Mouse (Mus musculus): ENCODE data around the gene Dnajb13. TPM values are rescaled to one million over a fixed set of nuclear protein-coding genes. Genes with fewer than 3 reads are reported as not detected.
A peak's percentile ranks its signal among the peaks of the same experiment; 100 is the strongest.

The Dnajb13 gene
- polyA plus RNA-seq, 1 experiment from 2014 or later: 0.18 TPM

DNA sequence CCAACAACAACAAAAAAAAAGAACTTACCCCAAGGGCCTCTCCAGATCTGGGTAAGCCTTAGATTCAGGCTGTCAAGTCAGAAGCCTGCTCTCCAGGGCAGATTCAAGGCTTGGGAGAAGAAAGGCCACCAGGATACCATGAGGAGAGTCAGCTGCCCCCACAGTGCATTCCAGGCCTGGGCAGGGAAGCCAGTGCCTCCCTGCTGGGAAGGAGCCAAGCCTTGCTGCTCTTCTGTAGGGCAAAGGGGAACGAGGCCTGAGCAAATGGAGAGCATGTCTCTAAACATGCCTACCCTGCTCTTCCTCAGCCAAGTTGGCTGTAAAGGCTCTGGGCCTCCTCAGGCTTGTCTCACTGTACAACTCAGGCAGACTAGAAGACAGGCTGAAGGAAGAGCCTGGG, 40.1 kb downstream of the Dnajb13 start:
- Histone ChIP-seq H3K4me3 (ENCODE audit: low read depth, low read length) (no peak overlapping the region), H3K9me3 (ENCODE audit: low read depth, low read length) (no peaks in the 10 kb centered on the region), H3K4me1 (ENCODE audit: insufficient read depth) (no peaks in the 10 kb centered on the region), H3K4me2 (no peak overlapping the region), H3K36me3 (ENCODE audit: insufficient read depth) (peaks cover under 1% of the 10 kb centered on the region; the same call in 1 of the 2 replicates), H3K27me3 (ENCODE audit: insufficient read depth, low read length) (no peaks in the 10 kb centered on the region), H3K27ac (ENCODE audit: low read depth) (no peak overlapping the region), H3K9ac (no peak overlapping the region)
- DNase-seq (peak; percentile 22), ATAC-seq (ENCODE audit: insufficient read depth) (no peak)
- no peak for TF ChIP-seq CTCF (IDR thresholded peaks at IDR 0.05; ENCODE audit: low read depth)
- 53% methylated on average over 1 of the region's 1 CpGs for WGBS

DNA sequence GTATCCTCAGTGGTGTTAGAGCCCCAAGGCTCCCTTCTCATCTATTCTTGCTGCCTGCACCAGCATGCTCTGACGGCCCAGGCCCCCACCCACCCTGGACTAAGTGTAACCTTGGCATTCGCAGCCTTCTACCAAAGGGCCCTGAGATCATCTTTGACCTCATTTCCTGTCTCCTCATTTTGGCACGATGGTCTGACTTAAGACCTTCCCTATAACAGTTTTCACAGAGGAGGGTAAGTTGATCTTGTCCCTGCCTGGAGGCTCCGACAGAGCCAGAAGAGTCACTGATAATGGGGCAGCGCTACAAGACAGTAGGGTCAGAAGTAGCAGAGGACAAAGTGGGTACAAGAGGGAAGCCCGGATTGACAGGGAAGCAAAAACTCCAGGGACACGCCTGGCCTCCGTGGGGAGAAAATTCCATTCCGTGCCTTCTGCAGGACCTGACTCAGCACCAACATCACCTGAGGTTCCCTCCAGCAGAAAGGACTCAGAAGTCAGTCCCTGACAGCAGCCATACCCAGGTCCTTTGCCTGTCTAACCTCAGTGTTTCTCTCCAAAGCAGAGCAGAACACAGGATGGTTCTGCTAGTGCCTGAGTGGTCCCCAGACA, 40.8 kb downstream of the Dnajb13 start:
- Histone ChIP-seq H3K4me2 (no peak overlapping the region), H3K4me1 (ENCODE audit: insufficient read depth) (no peaks in the 10 kb centered on the region), H3K9me3 (ENCODE audit: low read depth, low read length) (no peaks in the 10 kb centered on the region), H3K36me3 (ENCODE audit: insufficient read depth) (peaks cover 8% of the 10 kb centered on the region), H3K27me3 (ENCODE audit: insufficient read depth, low read length) (no peaks in the 10 kb centered on the region), H3K4me3 (ENCODE audit: low read depth, low read length) (no peak overlapping the region), H3K27ac (ENCODE audit: low read depth) (no peak overlapping the region), H3K9ac (no peak overlapping the region)
- no peak for TF ChIP-seq CTCF (IDR thresholded peaks at IDR 0.05; ENCODE audit: low read depth)
- no peak for DNase-seq
- ATAC-seq (ENCODE audit: insufficient read depth): no peak
- WGBS: 72% methylated on average over 9 of the region's 9 CpGs

DNA sequence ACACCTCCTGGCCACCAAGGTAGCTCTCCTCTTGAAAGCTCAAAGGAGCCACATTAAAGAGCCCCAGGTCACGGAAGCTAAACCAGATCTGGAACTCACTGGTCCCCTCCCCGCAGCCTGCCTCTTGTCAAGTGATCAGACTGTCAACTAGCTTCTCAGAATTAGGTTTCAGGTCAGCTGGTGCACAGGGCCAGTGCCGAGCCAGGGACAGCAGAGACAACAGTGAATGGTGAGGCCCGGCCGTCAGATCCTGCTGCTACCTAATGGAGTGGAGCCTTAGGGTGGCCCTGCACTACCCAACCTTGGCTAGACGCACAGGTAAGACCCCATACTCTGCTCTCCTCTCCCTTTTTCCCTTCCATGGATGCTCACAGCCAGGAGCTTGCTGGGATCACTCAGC, 42.0 kb downstream of the Dnajb13 start, which contains the start of gene Ucp3:
Gene Ucp3 (plus strand): TSS at position 214 of the 400 bp plus-strand sequence.
- no peaks in the 10 kb centered on the region for H3K4me1 ChIP-seq (ENCODE audit: insufficient read depth)

DNA sequence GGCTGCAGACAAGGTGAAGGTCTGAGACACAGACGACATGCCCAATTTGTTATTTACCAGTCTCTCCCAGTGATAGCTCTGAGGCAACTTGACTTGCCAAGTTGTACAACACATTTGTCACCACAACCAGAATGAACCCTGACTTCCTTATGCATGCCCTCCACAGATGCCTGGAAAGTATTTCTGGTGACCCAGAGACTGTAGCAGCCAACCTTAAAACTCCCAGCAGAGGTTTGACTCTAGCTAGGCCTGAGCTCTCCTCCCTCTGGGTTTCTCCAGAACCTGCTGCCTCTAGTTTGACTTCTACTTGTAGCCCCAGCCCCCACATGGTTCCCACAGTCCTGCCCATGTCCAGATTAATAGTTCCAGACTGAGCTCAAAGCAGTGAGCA, 43.4 kb downstream of the Dnajb13 start:
- 79% methylated on average over 1 of the region's 1 CpGs for WGBS
- DNase-seq: no peak
- no peak overlapping the region for H3K4me3 ChIP-seq (ENCODE audit: low read depth, low read length)
- H3K9me3 ChIP-seq (ENCODE audit: low read depth, low read length): no peaks in the 10 kb centered on the region
- no peak for ATAC-seq (ENCODE audit: insufficient read depth)
- no peak overlapping the region for H3K9ac ChIP-seq
- no peak overlapping the region for H3K4me2 ChIP-seq
- peaks cover 14% of the 10 kb centered on the region for H3K36me3 ChIP-seq (ENCODE audit: insufficient read depth)
- no peaks in the 10 kb centered on the region for H3K4me1 ChIP-seq (ENCODE audit: insufficient read depth)
- H3K27ac ChIP-seq (ENCODE audit: low read depth): no peak overlapping the region
- H3K27me3 ChIP-seq (ENCODE audit: insufficient read depth, low read length): no peaks in the 10 kb centered on the region
- TF ChIP-seq CTCF (IDR thresholded peaks at IDR 0.05; ENCODE audit: low read depth): no peak

More for the DNA sequence above, 42.0 kb downstream of the Dnajb13 start, which contains the start of gene Ucp3:
- ATAC-seq (ENCODE audit: insufficient read depth) (no peak), DNase-seq (no peak)
- Histone ChIP-seq H3K27me3 (ENCODE audit: insufficient read depth, low read length) (no peaks in the 10 kb centered on the region), H3K9me3 (ENCODE audit: low read depth, low read length) (no peaks in the 10 kb centered on the region), H3K4me3 (ENCODE audit: low read depth, low read length) (no peak within 1 kb of the TSS), H3K9ac (no peak within 1 kb of the TSS), H3K27ac (ENCODE audit: low read depth) (no peak within 1 kb of the TSS), H3K4me2 (no peak within 1 kb of the TSS), H3K36me3 (ENCODE audit: insufficient read depth) (peaks cover 14% of the 10 kb centered on the region)
- TF ChIP-seq CTCF (IDR thresholded peaks at IDR 0.05; ENCODE audit: low read depth): no peak
- 80% methylated on average over 6 of the region's 6 CpGs for WGBS

DNA sequence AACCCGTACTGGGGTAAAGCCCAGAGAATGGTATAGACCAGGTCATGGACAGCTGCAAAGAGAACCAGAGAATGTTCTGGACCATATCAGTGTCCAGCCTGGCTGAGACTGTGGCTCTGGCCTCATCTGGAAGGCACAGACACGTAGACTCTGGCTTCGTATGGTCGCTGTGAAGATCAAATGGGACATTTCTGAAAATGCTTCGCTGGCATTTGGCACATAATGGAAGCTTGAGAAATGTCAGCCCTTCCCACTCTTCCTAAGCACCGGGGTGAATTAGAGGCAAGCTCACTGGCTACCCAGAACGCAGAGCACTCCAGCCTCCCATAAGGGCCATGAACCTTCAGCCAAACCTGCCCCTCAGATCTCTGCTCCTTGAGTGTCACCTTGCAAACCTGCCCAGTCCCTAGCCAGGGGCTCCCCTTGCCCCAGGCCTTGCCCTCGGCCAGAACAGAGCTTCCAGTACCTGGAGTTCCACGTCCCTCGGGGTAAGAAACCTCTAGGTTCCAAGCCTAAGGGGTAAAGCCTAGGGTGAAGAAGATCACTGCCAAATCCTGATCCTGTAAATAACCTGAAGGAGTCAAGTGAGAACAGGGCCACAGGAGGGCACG, 43.9 kb downstream of the Dnajb13 start:
- TF ChIP-seq CTCF (IDR thresholded peaks at IDR 0.05; ENCODE audit: low read depth): no peak
- Histone ChIP-seq H3K4me1 (ENCODE audit: insufficient read depth) (no peaks in the 10 kb centered on the region), H3K4me3 (ENCODE audit: low read depth, low read length) (no peak overlapping the region), H3K9ac (no peak overlapping the region), H3K4me2 (no peak overlapping the region), H3K27me3 (ENCODE audit: insufficient read depth, low read length) (no peaks in the 10 kb centered on the region), H3K36me3 (ENCODE audit: insufficient read depth) (peaks cover 16% of the 10 kb centered on the region), H3K27ac (ENCODE audit: low read depth) (no peak overlapping the region), H3K9me3 (ENCODE audit: low read depth, low read length) (no peaks in the 10 kb centered on the region)
- ATAC-seq (ENCODE audit: insufficient read depth): no peak
- no peak for DNase-seq
- WGBS: 85% methylated on average over 11 of the region's 11 CpGs

DNA sequence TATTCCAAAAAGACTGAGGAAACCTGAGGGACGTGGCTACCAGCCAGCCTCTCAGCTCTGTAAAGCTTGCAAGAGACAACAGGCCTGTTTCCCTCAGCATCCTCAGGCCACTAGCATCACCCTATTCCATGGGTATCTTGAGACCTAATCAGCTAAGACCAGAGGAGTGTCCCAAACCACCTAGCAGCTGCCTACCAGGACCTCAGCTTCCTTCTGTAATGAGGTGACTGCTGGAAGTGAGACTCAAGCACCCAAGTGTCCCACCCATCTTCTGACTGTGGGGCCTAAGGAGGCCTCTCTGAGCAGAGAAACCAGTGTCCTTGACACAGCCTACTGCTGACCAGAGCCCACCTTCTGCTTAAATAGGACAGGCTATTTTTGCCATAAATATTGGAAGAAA, 45.3 kb downstream of the Dnajb13 start:
- Histone ChIP-seq H3K9ac (no peak overlapping the region), H3K36me3 (ENCODE audit: insufficient read depth) (peaks cover 26% of the 10 kb centered on the region), H3K4me2 (no peak overlapping the region), H3K9me3 (ENCODE audit: low read depth, low read length) (no peaks in the 10 kb centered on the region), H3K4me1 (ENCODE audit: insufficient read depth) (no peaks in the 10 kb centered on the region; the same call in 1 of the 2 replicates), H3K27me3 (ENCODE audit: insufficient read depth, low read length) (no peaks in the 10 kb centered on the region), H3K27ac (ENCODE audit: low read depth) (no peak overlapping the region), H3K4me3 (ENCODE audit: low read depth, low read length) (no peak overlapping the region)
- ATAC-seq (ENCODE audit: insufficient read depth) (no peak), DNase-seq (no peak)
- 96% methylated on average over 1 of the region's 1 CpGs for WGBS
- no peak for TF ChIP-seq CTCF (IDR thresholded peaks at IDR 0.05; ENCODE audit: low read depth)

DNA sequence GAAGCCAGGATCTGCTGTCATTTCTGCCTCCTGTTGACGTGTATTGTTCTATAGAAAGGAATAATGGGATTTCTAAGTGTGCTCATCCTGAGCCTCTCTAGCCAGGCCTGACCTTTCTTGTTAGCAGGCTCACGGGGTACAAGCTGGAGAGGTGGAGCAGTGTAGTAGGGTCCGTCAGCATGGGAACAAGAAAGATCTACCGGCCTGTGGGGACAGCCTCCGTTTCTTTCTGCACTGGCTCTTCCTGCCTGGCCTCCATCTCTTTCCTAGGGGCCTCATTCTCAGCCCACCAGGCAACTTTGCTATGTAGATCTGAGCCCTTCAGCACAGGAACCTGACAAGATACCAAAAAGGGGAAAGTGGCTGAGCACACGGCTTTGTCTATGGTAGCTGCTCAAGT, 46.0 kb downstream of the Dnajb13 start:
- Histone ChIP-seq H3K9ac (no peak overlapping the region), H3K27me3 (ENCODE audit: insufficient read depth, low read length) (no peaks in the 10 kb centered on the region), H3K36me3 (ENCODE audit: insufficient read depth) (peaks cover 31% of the 10 kb centered on the region), H3K27ac (ENCODE audit: low read depth) (no peak overlapping the region), H3K4me1 (ENCODE audit: insufficient read depth) (no peaks in the 10 kb centered on the region; the same call in 1 of the 2 replicates), H3K4me2 (no peak overlapping the region), H3K9me3 (ENCODE audit: low read depth, low read length) (no peaks in the 10 kb centered on the region), H3K4me3 (ENCODE audit: low read depth, low read length) (no peak overlapping the region)
- DNase-seq: no peak
- 83% methylated on average over 6 of the region's 6 CpGs for WGBS
- ATAC-seq (ENCODE audit: insufficient read depth): no peak
- TF ChIP-seq CTCF (IDR thresholded peaks at IDR 0.05; ENCODE audit: low read depth): no peak
